Mouse (Mus musculus) cerebellum, adult 2 months (tissue): ENCODE results near the gene Ccl8.

ENCODE experiments used
- CTCF ChIP-seq: fragments of 200-500 bp; IDR thresholded peaks from 2 replicates; pipeline ENCODE4 v1.5.1; 2011; ENCODE audit warnings: low read depth, mild to moderate bottlenecking, control low read depth, low read length, moderate library complexity, borderline replicate concordance; ENCODE audit not compliant: insufficient read depth
- POLR2A ChIP-seq: fragments of 200-500 bp; IDR thresholded peaks from 2 replicates; pipeline ENCODE4 v1.6.1; 2011; ENCODE audit warnings: low read length, control low read depth, borderline replicate concordance; ENCODE audit not compliant: insufficient read depth

- no peak for TF ChIP-seq CTCF
- no peak for TF ChIP-seq POLR2A
Observed at GRCm38 (mm10) chr11:82078136-82078730, 36.8 kb upstream of the Ccl8 start.
